8 mouse cellular contexts compared by ENCODE assay signal in genomic region chr9:111260360-111260985, GRCm38 (mm10). TPM values are rescaled to one million over a fixed set of nuclear protein-coding genes. Genes with fewer than 3 reads are reported as not detected.
DNase-seq lines count a peak whose midpoint lies in the region; ATAC-seq and TF ChIP-seq lines count a peak whose summit lies in the region.

No protein-coding gene starts in this region.

- H3K4me3 ChIP-seq in intestine, embryonic 14.5 days (ENCODE audit: low read depth, low read length): no peak overlapping the region
- no peak overlapping the region for H3K4me3 ChIP-seq in intestine, embryonic 16.5 days (ENCODE audit: low read length)
- H3K4me3 ChIP-seq in heart, embryonic 10.5 days: no peak overlapping the region
- H3K4me3 ChIP-seq in lung, adult 2 months (replicated peaks; ENCODE audit: extremely low read depth, low read depth, low read length): no peak overlapping the region

- H3K27me3 ChIP-seq in intestine, embryonic 14.5 days (replicated peaks; ENCODE audit: control insufficient read depth, insufficient read depth, low read length): no peaks in the 10 kb centered on the region
- no peaks in the 10 kb centered on the region for H3K27me3 ChIP-seq in intestine, embryonic 16.5 days (replicated peaks; ENCODE audit: control insufficient read depth, insufficient read depth, low read length)
- H3K27me3 ChIP-seq in heart, embryonic 10.5 days (ENCODE audit: insufficient read depth, poor library complexity, severe bottlenecking): no peaks in the 10 kb centered on the region

- peaks cover 82% of the 10 kb centered on the region for H3K36me3 ChIP-seq in intestine, embryonic 14.5 days (ENCODE audit: control insufficient read depth, insufficient read depth, low read length)
- H3K36me3 ChIP-seq in intestine, embryonic 16.5 days (ENCODE audit: control insufficient read depth, insufficient read depth, low read length): peaks cover 9% of the 10 kb centered on the region
- H3K36me3 ChIP-seq in heart, embryonic 10.5 days: peaks cover 81% of the 10 kb centered on the region

- no peak for ATAC-seq in intestine, embryonic 14.5 days (replicated peaks; ENCODE audit: low FRiP score, low TSS enrichment, low read depth)
- no peak for ATAC-seq in intestine, embryonic 16.5 days
- no peak for ATAC-seq in CD4-positive, CD25-positive, alpha-beta regulatory T cell, adult 4 months

- WGBS in intestine, embryonic 14.5 days: 14% methylated on average over 1 of the region's 1 CpGs
- WGBS in intestine, embryonic 16.5 days: 24% methylated on average over 1 of the region's 1 CpGs
- 55% methylated on average over 1 of the region's 1 CpGs for WGBS in heart, embryonic 10.5 days
- WGBS in lung, adult 2 months: 36% methylated on average over 1 of the region's 1 CpGs

- H3K4me1 ChIP-seq in intestine, embryonic 14.5 days (replicated peaks; ENCODE audit: control insufficient read depth, insufficient read depth, low read length): no peaks in the 10 kb centered on the region
- no peaks in the 10 kb centered on the region for H3K4me1 ChIP-seq in intestine, embryonic 16.5 days (ENCODE audit: control insufficient read depth, insufficient read depth, low read length)
- no peaks in the 10 kb centered on the region for H3K4me1 ChIP-seq in heart, embryonic 10.5 days
- no peaks in the 10 kb centered on the region for H3K4me1 ChIP-seq in lung, adult 2 months (ENCODE audit: control insufficient read depth, insufficient read depth, low read length)

- H3K9me3 ChIP-seq in intestine, embryonic 14.5 days (ENCODE audit: control insufficient read depth, low read length): no peaks in the 10 kb centered on the region
- no peaks in the 10 kb centered on the region for H3K9me3 ChIP-seq in intestine, embryonic 16.5 days (ENCODE audit: control insufficient read depth, low read length)
- H3K9me3 ChIP-seq in heart, embryonic 10.5 days: no peaks in the 10 kb centered on the region

- H3K27ac ChIP-seq in intestine, embryonic 14.5 days (ENCODE audit: low read depth): no peak overlapping the region
- H3K27ac ChIP-seq in intestine, embryonic 16.5 days (ENCODE audit: low read length): no peak overlapping the region
- H3K27ac ChIP-seq in heart, embryonic 10.5 days: no peak overlapping the region

- TF ChIP-seq CTCF in lung, adult 2 months (IDR thresholded peaks at IDR 0.05; ENCODE audit: insufficient read depth, low read length): no peak

- no peak overlapping the region for H3K4me2 ChIP-seq in intestine, embryonic 14.5 days (ENCODE audit: low read length)
- no peak overlapping the region for H3K4me2 ChIP-seq in intestine, embryonic 16.5 days (ENCODE audit: low read depth, low read length)

- TF ChIP-seq POLR2A in lung, adult 2 months (IDR thresholded peaks at IDR 0.05; ENCODE audit: borderline replicate concordance, extremely low read depth, low read depth, low read length): no peak

- H3K9ac ChIP-seq in intestine, embryonic 14.5 days (ENCODE audit: low read length): no peak overlapping the region
- no peak overlapping the region for H3K9ac ChIP-seq in intestine, embryonic 16.5 days (ENCODE audit: low read depth, low read length)

- peak; percentile 16 for DNase-seq in intestine, embryonic 14.5 days (ENCODE audit: low spot score)
- peak; percentile 83 for DNase-seq in brain, adult 2 months (ENCODE audit: low read depth, low spot score)
- peak; percentile 68 for DNase-seq in heart, embryonic 10.5 days (ENCODE audit: low spot score)
- DNase-seq in lung, adult 2 months: peak; percentile 9
- DNase-seq in c-Kit-positive CD71-positive TER-119-positive erythroid progenitor cells, embryonic 14.5 days (ENCODE audit: low spot score): no peak
- DNase-seq in kidney, adult 18-20 months: no peak

RNA-seq across cellular contexts. Expression of gene Mlh1, which starts 11.1 kb away (rescaled TPM):
- polyA plus RNA-seq in intestine, embryonic 14.5 days (2014; fragmentation: Nextera tagmentation; extraction: Ambion mirVana): 43.6 and 48.3 TPM in 2 replicates
- 41.7 and 43.3 TPM in 2 replicates for polyA plus RNA-seq in intestine, embryonic 16.5 days (2015; fragmentation: Nextera tagmentation; extraction: Ambion mirVana)
- polyA plus RNA-seq in heart, embryonic 10.5 days (2016; fragmentation: Nextera tagmentation; extraction: Ambion mirVana): 51.7 and 52.6 TPM in 2 replicates
- 9.0 and 10.8 TPM in 2 replicates for polyA plus RNA-seq in lung, adult 2 months (2012; rRNA removed)
- 10 to 100 TPM; 14.8 to 22.1 TPM for polyA plus RNA-seq in CD4-positive, CD25-positive, alpha-beta regulatory T cell, adult 4 months (2017; shearing (Covaris generic))

RNA-seq across cellular contexts. Expression of gene Epm2aip1, which starts 11.3 kb away (rescaled TPM):
- 35.7 and 36.1 TPM in 2 replicates for polyA plus RNA-seq in intestine, embryonic 14.5 days (2014; fragmentation: Nextera tagmentation; extraction: Ambion mirVana)
- polyA plus RNA-seq in intestine, embryonic 16.5 days (2015; fragmentation: Nextera tagmentation; extraction: Ambion mirVana): 16.2 and 17.6 TPM in 2 replicates
- 24.7 and 28.4 TPM in 2 replicates for polyA plus RNA-seq in heart, embryonic 10.5 days (2016; fragmentation: Nextera tagmentation; extraction: Ambion mirVana)
- polyA plus RNA-seq in lung, adult 2 months (2012; rRNA removed): 7.3 and 10.1 TPM in 2 replicates
- 1 to 10 TPM; 7.2 to 8.4 TPM for polyA plus RNA-seq in CD4-positive, CD25-positive, alpha-beta regulatory T cell, adult 4 months (2017; shearing (Covaris generic))

RNA-seq across cellular contexts. Expression of gene Trank1, which starts 51.1 kb away (rescaled TPM):
- polyA plus RNA-seq in intestine, embryonic 14.5 days (2014; fragmentation: Nextera tagmentation; extraction: Ambion mirVana): 0.08 and 0.12 TPM in 2 replicates
- polyA plus RNA-seq in intestine, embryonic 16.5 days (2015; fragmentation: Nextera tagmentation; extraction: Ambion mirVana): 0.22 and 0.23 TPM in 2 replicates
- 0.08 and 0.21 TPM in 2 replicates for polyA plus RNA-seq in heart, embryonic 10.5 days (2016; fragmentation: Nextera tagmentation; extraction: Ambion mirVana)
- 0.05 and 0.20 TPM in 2 replicates for polyA plus RNA-seq in lung, adult 2 months (2012; rRNA removed)
- polyA plus RNA-seq in CD4-positive, CD25-positive, alpha-beta regulatory T cell, adult 4 months (2017; shearing (Covaris generic)): not detected

Comparison
In these comparisons a context has a peak if more than half of its experiments do, and no peak if none do; other contexts are left out.
1. DNase-seq: peak in intestine, embryonic 14.5 days (single experiment), brain, adult 2 months (single experiment), heart, embryonic 10.5 days (single experiment) and lung, adult 2 months (single experiment); none in c-Kit-positive CD71-positive TER-119-positive erythroid progenitor cells, embryonic 14.5 days (single experiment) and kidney, adult 18-20 months (single experiment).